Mouse (Mus musculus): ENCODE measurements around the gene Gja1. TPM values are rescaled to one million over a fixed set of nuclear protein-coding genes. Genes with fewer than 3 reads are reported as not detected.

The Gja1 gene
- polyA plus RNA-seq, 1 experiment, result 7.3 TPM

DNA sequence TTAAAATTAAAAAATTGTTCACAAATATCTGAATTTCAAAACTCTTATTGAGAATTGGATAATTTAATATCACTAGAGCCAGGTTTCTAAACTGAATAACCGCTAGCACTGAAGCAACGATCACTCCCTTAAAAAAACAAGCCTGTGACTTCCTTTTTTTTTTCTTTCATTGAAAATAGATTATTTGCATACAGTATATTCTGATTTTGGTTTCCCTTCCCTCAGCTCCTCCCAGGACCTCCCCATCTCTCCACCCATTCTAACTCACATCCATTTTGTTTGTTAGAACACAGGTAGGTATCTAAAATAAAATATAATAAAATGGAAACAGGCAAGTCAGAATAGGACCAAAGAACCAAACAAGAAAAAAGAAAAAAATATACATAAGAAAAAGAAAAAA, 50.7 kb downstream of the Gja1 start:
- no peaks in the 10 kb centered on the region for H3K4me1 ChIP-seq (replicated peaks; ENCODE audit: control insufficient read depth, insufficient read depth, low read length)
- no peaks in the 10 kb centered on the region for H3K27me3 ChIP-seq (ENCODE audit: control insufficient read depth, insufficient read depth, low read length)
- no peaks in the 10 kb centered on the region for H3K36me3 ChIP-seq (ENCODE audit: control insufficient read depth, insufficient read depth, low read length)
- H3K4me3 ChIP-seq (ENCODE audit: control insufficient read depth, insufficient read depth, low read length), result no peak overlapping the region
- H3K27ac ChIP-seq (ENCODE audit: control insufficient read depth, insufficient read depth, low read length), result no peak overlapping the region
- no peak for DNase-seq
- TF ChIP-seq POLR2A (IDR thresholded peaks at IDR 0.05; ENCODE audit: control insufficient read depth, extremely low read depth, insufficient read depth, low read length, poor library complexity) (no peak), CTCF (IDR thresholded peaks at IDR 0.05; ENCODE audit: borderline replicate concordance, control insufficient read depth, extremely low read depth, insufficient read depth, low read length, poor library complexity) (no peak)
- WGBS, result 44% methylated on average over 2 of the region's 2 CpGs

- 69% methylated on average over 5 of the region's 5 CpGs for WGBS
- H3K4me3 ChIP-seq (ENCODE audit: control insufficient read depth, insufficient read depth, low read length), result no peak overlapping the region
- DNase-seq, result no peak
- H3K27me3 ChIP-seq (ENCODE audit: control insufficient read depth, insufficient read depth, low read length), result no peaks in the 10 kb centered on the region
- no peaks in the 10 kb centered on the region for H3K4me1 ChIP-seq (replicated peaks; ENCODE audit: control insufficient read depth, insufficient read depth, low read length)
- no peaks in the 10 kb centered on the region for H3K36me3 ChIP-seq (ENCODE audit: control insufficient read depth, insufficient read depth, low read length)
- TF ChIP-seq CTCF (IDR thresholded peaks at IDR 0.05; ENCODE audit: borderline replicate concordance, control insufficient read depth, extremely low read depth, insufficient read depth, low read length, poor library complexity) (no peak), POLR2A (IDR thresholded peaks at IDR 0.05; ENCODE audit: control insufficient read depth, extremely low read depth, insufficient read depth, low read length, poor library complexity) (no peak)
- H3K27ac ChIP-seq (ENCODE audit: control insufficient read depth, insufficient read depth, low read length), result no peak overlapping the region
These were observed 51.9 kb downstream of the Gja1 start for GRCm38 (mm10) chr10:56429011-56429410.

DNA sequence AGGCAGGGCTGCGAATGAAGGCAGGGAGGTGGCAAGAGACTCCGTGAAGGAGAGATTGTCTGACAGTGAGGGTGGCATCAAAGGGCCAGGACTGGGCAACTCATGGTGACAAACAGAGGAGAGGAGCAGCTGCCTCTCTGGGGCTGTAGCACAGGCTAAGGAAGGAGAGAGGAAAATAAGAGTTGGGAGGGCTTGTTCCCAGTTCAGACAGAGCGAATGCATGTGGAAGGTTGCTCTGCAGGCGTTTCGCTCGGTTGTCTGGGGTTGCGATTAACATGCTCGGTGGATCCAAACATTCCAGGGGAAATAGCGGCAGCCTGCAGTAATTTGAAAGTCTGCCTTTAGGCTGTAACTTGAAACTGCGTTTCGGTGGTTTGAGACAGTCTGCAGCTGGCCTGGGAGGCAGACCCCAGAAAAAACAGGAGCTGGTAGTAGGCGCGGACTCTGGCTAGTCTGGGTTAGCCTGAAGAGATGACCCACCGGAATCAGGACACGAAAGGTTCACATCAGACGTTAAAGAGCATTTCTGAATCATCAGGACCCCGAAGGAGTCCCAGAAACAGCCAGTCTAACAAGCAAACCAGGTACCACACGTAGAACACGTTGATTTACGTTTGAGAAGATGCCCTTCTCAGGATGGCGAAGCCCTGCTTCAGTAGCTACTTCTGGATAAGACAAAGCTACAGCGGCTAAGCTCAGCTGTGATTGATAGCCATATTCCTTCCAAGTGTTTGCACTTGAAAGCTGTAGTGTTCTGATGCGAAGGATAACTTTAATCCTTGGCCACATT, 54.7 kb downstream of the Gja1 start:
- no peak for DNase-seq
- no peak overlapping the region for H3K27ac ChIP-seq (ENCODE audit: control insufficient read depth, insufficient read depth, low read length)
- H3K4me3 ChIP-seq (ENCODE audit: control insufficient read depth, insufficient read depth, low read length), result no peak overlapping the region
- H3K36me3 ChIP-seq (ENCODE audit: control insufficient read depth, insufficient read depth, low read length), result no peaks in the 10 kb centered on the region
- TF ChIP-seq POLR2A (IDR thresholded peaks at IDR 0.05; ENCODE audit: control insufficient read depth, extremely low read depth, insufficient read depth, low read length, poor library complexity) (no peak), CTCF (IDR thresholded peaks at IDR 0.05; ENCODE audit: borderline replicate concordance, control insufficient read depth, extremely low read depth, insufficient read depth, low read length, poor library complexity) (no peak)
- H3K27me3 ChIP-seq (ENCODE audit: control insufficient read depth, insufficient read depth, low read length), result no peaks in the 10 kb centered on the region
- 84% methylated on average over 23 of the region's 23 CpGs for WGBS
- no peaks in the 10 kb centered on the region for H3K4me1 ChIP-seq (replicated peaks; ENCODE audit: control insufficient read depth, insufficient read depth, low read length)

- H3K36me3 ChIP-seq (ENCODE audit: control insufficient read depth, insufficient read depth, low read length), result no peaks in the 10 kb centered on the region
- H3K27me3 ChIP-seq (ENCODE audit: control insufficient read depth, insufficient read depth, low read length), result no peaks in the 10 kb centered on the region
- no peak overlapping the region for H3K27ac ChIP-seq (ENCODE audit: control insufficient read depth, insufficient read depth, low read length)
- no peak for TF ChIP-seq POLR2A (IDR thresholded peaks at IDR 0.05; ENCODE audit: control insufficient read depth, extremely low read depth, insufficient read depth, low read length, poor library complexity)
- no peak for TF ChIP-seq CTCF (IDR thresholded peaks at IDR 0.05; ENCODE audit: borderline replicate concordance, control insufficient read depth, extremely low read depth, insufficient read depth, low read length, poor library complexity)
- 91% methylated on average over 6 of the region's 6 CpGs for WGBS
- H3K4me3 ChIP-seq (ENCODE audit: control insufficient read depth, insufficient read depth, low read length), result no peak overlapping the region
- no peaks in the 10 kb centered on the region for H3K4me1 ChIP-seq (replicated peaks; ENCODE audit: control insufficient read depth, insufficient read depth, low read length)
- no peak for DNase-seq
These were observed 55.2 kb downstream of the Gja1 start for GRCm38 (mm10) chr10:56432390-56432709.

DNA sequence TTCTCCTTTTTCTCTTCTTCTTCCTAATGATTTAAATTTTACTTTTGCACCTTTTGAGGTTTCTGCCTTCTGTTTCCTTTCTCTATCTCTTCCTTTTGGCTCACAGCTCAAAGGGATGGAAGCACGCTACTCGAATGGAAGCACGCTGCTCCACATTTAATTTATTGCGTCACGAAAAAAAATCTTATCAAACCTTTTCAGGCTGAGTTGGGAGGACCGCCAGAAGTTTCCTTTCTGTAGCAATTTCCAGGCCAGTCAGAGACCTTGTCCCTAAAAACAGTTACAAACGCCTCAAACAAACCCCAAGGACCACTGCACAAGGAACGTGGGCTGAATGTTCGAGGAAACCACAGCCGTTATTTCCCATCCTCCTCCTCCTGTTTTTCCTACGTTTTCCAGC, 60.2 kb downstream of the Gja1 start:
- no peak overlapping the region for H3K27ac ChIP-seq (ENCODE audit: control insufficient read depth, insufficient read depth, low read length)
- no peak for DNase-seq
- no peaks in the 10 kb centered on the region for H3K36me3 ChIP-seq (ENCODE audit: control insufficient read depth, insufficient read depth, low read length)
- no peak overlapping the region for H3K4me3 ChIP-seq (ENCODE audit: control insufficient read depth, insufficient read depth, low read length)
- no peak for TF ChIP-seq CTCF (IDR thresholded peaks at IDR 0.05; ENCODE audit: borderline replicate concordance, control insufficient read depth, extremely low read depth, insufficient read depth, low read length, poor library complexity)
- TF ChIP-seq POLR2A (IDR thresholded peaks at IDR 0.05; ENCODE audit: control insufficient read depth, extremely low read depth, insufficient read depth, low read length, poor library complexity), result no peak
- H3K4me1 ChIP-seq (replicated peaks; ENCODE audit: control insufficient read depth, insufficient read depth, low read length), result no peaks in the 10 kb centered on the region
- H3K27me3 ChIP-seq (ENCODE audit: control insufficient read depth, insufficient read depth, low read length), result no peaks in the 10 kb centered on the region
- 21% methylated on average over 11 of the region's 11 CpGs for WGBS

DNA sequence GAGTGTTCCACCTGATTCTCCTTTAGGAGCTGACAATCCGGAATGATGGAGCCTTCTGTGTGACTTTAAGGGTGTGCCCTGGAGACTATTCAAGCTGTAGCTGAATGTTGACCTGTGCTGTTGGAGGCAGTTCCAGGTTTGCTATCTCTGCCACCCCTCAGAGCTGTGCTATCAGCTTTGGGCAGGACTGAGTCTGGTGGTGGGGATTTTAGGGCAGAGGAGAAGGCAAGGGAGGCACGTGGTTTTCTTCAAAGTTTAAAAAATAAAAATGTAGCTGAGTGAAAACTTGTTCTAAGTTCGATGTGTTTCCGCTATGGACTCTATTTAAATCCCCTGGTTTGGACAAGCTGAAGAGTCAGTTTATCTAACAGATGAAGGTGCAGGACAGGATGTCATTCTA, 62.5 kb downstream of the Gja1 start:
- Histone ChIP-seq H3K36me3 (ENCODE audit: control insufficient read depth, insufficient read depth, low read length) (no peaks in the 10 kb centered on the region), H3K27ac (ENCODE audit: control insufficient read depth, insufficient read depth, low read length) (no peak overlapping the region), H3K4me1 (replicated peaks; ENCODE audit: control insufficient read depth, insufficient read depth, low read length) (no peaks in the 10 kb centered on the region), H3K27me3 (ENCODE audit: control insufficient read depth, insufficient read depth, low read length) (no peaks in the 10 kb centered on the region), H3K4me3 (ENCODE audit: control insufficient read depth, insufficient read depth, low read length) (no peak overlapping the region)
- no peak for TF ChIP-seq POLR2A (IDR thresholded peaks at IDR 0.05; ENCODE audit: control insufficient read depth, extremely low read depth, insufficient read depth, low read length, poor library complexity)
- TF ChIP-seq CTCF (IDR thresholded peaks at IDR 0.05; ENCODE audit: borderline replicate concordance, control insufficient read depth, extremely low read depth, insufficient read depth, low read length, poor library complexity), result no peak
- no peak for DNase-seq
- 76% methylated on average over 4 of the region's 4 CpGs for WGBS

DNA sequence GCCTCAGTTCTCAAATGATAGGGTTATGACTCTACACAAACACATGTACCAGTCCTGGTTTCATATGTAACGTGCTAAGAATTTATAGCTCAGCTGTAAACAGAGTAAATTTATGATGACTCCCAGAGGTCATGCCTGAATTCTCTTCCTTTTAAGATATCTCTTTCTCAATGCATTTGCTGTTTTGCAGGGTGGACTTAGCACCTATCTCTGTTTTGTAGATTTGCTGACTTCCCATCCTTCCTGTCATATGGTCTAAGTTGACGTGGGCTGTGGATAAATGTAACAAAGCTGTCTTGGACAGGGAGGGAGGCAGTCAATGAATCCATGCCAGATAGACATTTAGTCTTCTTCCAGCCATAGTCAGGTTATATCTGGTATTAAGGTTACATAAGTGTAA, 67.3 kb downstream of the Gja1 start:
- H3K27me3 ChIP-seq (ENCODE audit: control insufficient read depth, insufficient read depth, low read length), result no peaks in the 10 kb centered on the region
- no peak for DNase-seq
- H3K4me3 ChIP-seq (ENCODE audit: control insufficient read depth, insufficient read depth, low read length), result no peak overlapping the region
- 86% methylated on average over 2 of the region's 2 CpGs for WGBS
- H3K4me1 ChIP-seq (replicated peaks; ENCODE audit: control insufficient read depth, insufficient read depth, low read length), result no peaks in the 10 kb centered on the region
- H3K36me3 ChIP-seq (ENCODE audit: control insufficient read depth, insufficient read depth, low read length), result no peaks in the 10 kb centered on the region
- TF ChIP-seq POLR2A (IDR thresholded peaks at IDR 0.05; ENCODE audit: control insufficient read depth, extremely low read depth, insufficient read depth, low read length, poor library complexity) (no peak), CTCF (IDR thresholded peaks at IDR 0.05; ENCODE audit: borderline replicate concordance, control insufficient read depth, extremely low read depth, insufficient read depth, low read length, poor library complexity) (no peak)
- H3K27ac ChIP-seq (ENCODE audit: control insufficient read depth, insufficient read depth, low read length), result no peak overlapping the region
